Mouse (Mus musculus): ENCODE measurements around the gene Serf2. TPM values are rescaled to one million over a fixed set of nuclear protein-coding genes. Genes with fewer than 3 reads are reported as not detected.

Serf2 gene
- total and polyA plus RNA-seq, 3 experiments, result 340 to 415 (median 369) TPM

DNA sequence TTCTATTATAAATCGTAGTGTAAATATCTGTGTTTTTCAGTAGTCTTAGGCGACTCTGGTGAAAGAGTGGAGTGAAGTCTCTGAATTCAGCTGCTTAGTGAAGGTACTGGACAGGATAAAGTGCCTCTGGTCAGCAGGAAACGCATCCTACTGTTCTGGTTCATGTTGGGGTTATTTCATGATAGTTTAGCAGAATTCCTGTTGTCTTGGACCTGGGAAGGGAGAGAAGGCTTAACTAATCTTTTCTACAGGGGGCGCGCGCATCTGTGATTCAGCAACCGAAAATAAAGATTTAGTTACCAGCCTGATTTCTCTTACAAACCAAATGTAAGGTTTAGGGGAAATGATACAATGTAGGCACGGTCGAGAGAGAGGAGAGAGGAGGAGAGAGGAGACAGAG is 859 bp upstream of the Serf2 start:
- peaks cover 4% of the 10 kb centered on the region for H3K4me1 ChIP-seq (ENCODE audit: control insufficient read depth, insufficient read depth, low read length)
- 8% methylated on average over 9 of the region's 9 CpGs for WGBS
- peak overlapping the region; percentile 66 for H3K4me3 ChIP-seq
- no peaks in the 10 kb centered on the region for H3K27me3 ChIP-seq (ENCODE audit: control insufficient read depth, insufficient read depth, low read length)
- TF ChIP-seq CTCF (IDR thresholded peaks at IDR 0.05), result peak; percentile 61
- no peak for TF ChIP-seq POLR2A (IDR thresholded peaks at IDR 0.05; ENCODE audit: insufficient read depth, low read depth, low read length)
- peaks cover 4% of the 10 kb centered on the region for H3K79me2 ChIP-seq (replicated peaks; ENCODE audit: control insufficient read depth, insufficient read depth, low read length)
- peak; percentile 41 to 47 for DNase-seq
- peak overlapping the region; percentile 99 for H3K27ac ChIP-seq
- H3K36me3 ChIP-seq (ENCODE audit: control insufficient read depth, insufficient read depth, low read length), result peaks cover 18% of the 10 kb centered on the region
- peak overlapping the region; percentile 75 for H3K9ac ChIP-seq (ENCODE audit: low read depth, low read length)
- intact Hi-C loops (cut with DNase I), result loop anchor here (2.0 kb wide), 1 partner anchor 35 kb away; the partner anchor contains the start of genes Catsper2 and Pdia3

DNA sequence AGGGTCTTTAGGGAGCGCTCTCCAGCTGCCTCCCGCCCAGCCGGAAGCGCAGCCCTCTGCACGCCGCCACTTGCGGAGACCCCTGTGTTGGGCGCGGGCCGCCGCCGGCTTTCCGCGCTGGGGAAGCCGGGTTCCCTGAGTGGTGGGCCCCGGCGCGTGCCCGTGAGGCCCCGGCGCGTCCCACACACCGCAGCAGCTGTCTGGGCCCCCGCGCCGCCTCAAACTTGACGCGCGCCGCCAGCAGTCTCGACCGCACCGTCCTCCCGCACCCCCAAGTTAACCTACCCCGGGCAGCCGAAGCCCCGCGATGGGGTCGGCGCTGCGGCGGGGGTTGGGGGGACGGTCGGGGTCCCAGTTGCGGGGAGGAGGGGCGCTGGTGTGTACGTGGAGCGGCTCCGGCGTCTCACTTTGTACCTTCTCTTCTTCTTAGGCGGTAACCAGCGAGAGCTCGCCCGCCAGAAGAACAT is 583 bp downstream of the Serf2 start:
- Histone ChIP-seq H3K79me2 (replicated peaks; ENCODE audit: control insufficient read depth, insufficient read depth, low read length) (peaks cover 4% of the 10 kb centered on the region), H3K36me3 (ENCODE audit: control insufficient read depth, insufficient read depth, low read length) (peaks cover 21% of the 10 kb centered on the region), H3K27me3 (ENCODE audit: control insufficient read depth, insufficient read depth, low read length) (no peaks in the 10 kb centered on the region), H3K4me1 (ENCODE audit: control insufficient read depth, insufficient read depth, low read length) (peaks cover 6% of the 10 kb centered on the region), H3K27ac (peak overlapping the region; percentile 99), H3K9ac (ENCODE audit: low read depth, low read length) (peak overlapping the region; percentile 97), H3K4me3 (peak overlapping the region; percentile 100)
- whole genome bisulfite sequencing, result under 1% methylated on average over 54 of the region's 54 CpGs
- TF ChIP-seq EP300 (IDR thresholded peaks at IDR 0.05; ENCODE audit: insufficient read depth, low read depth, low read length) (no peak), POLR2A (IDR thresholded peaks at IDR 0.05; ENCODE audit: insufficient read depth, low read depth, low read length) (no peak)
- no peak for DNase-seq
- intact Hi-C loops (cut with DNase I), result loop anchor here (2.0 kb wide), 1 partner anchor 37 kb away; the partner anchor contains the start of genes Catsper2 and Pdia3

DNA sequence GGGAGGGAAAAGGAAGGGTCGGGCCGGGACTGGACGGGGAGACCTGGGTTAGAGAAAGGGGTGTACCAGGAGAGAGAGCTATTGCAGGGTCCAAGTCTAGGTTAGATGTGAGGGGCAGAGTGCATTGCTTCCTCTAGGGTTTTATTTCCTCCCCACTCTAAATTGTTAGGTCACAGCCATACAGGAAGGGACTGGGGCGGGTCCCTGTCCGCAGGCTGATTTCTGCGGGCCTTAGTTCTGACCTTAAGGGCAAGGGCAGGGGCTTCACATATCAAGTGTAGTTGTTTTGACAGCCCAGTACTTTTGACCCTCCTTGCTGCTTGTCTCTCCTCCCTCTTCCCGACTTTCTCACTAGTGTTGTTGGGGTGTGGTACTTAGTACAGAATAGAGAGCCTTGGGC is 1.1 kb downstream of the Serf2 start:
- Histone ChIP-seq H3K4me3 (peak overlapping the region; percentile 100), H3K36me3 (ENCODE audit: control insufficient read depth, insufficient read depth, low read length) (peaks cover 21% of the 10 kb centered on the region), H3K79me2 (replicated peaks; ENCODE audit: control insufficient read depth, insufficient read depth, low read length) (peaks cover 4% of the 10 kb centered on the region), H3K27me3 (ENCODE audit: control insufficient read depth, insufficient read depth, low read length) (no peaks in the 10 kb centered on the region), H3K27ac (peak overlapping the region; percentile 99), H3K9ac (ENCODE audit: low read depth, low read length) (peak overlapping the region; percentile 97), H3K4me1 (ENCODE audit: control insufficient read depth, insufficient read depth, low read length) (peaks cover 6% of the 10 kb centered on the region)
- TF ChIP-seq CTCF (IDR thresholded peaks at IDR 0.05) (peak; percentile 34), POLR2A (IDR thresholded peaks at IDR 0.05; ENCODE audit: insufficient read depth, low read depth, low read length) (no peak), EP300 (IDR thresholded peaks at IDR 0.05; ENCODE audit: insufficient read depth, low read depth, low read length) (no peak)
- peak in 1 of 2 experiments; percentile 46 for DNase-seq
- intact Hi-C loops (cut with DNase I), result no loop called here
- 0% methylated on average over 7 of the region's 7 CpGs for WGBS

DNA sequence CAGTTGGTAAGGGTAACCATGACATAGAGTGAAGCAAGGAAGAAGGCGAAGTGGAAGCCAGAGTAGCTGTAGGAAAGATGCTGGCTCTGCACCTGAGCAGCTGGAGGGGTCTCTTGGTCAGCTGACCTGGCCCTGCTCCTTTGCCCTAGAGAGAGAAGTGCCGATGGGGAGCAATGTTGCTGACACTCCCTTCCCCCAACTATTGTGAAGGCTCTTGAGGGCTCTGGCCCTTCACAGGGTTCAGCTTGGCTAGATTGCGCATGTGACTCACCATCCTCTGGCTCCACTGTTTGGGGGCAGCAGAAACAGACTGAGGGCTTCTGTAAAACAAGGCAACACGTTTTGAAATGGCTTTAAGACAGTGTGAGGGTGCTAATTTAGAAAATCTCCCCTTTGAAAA is 3.4 kb downstream of the Serf2 start:
- Histone ChIP-seq H3K36me3 (ENCODE audit: control insufficient read depth, insufficient read depth, low read length) (peaks cover 21% of the 10 kb centered on the region), H3K9ac (ENCODE audit: low read depth, low read length) (no peak overlapping the region), H3K27ac (peak overlapping the region; percentile 60; the same call in 1 of the 2 replicates), H3K4me3 (no peak overlapping the region), H3K27me3 (ENCODE audit: control insufficient read depth, insufficient read depth, low read length) (no peaks in the 10 kb centered on the region), H3K4me1 (ENCODE audit: control insufficient read depth, insufficient read depth, low read length) (peaks cover 6% of the 10 kb centered on the region), H3K79me2 (replicated peaks; ENCODE audit: control insufficient read depth, insufficient read depth, low read length) (peaks cover 4% of the 10 kb centered on the region)
- 42% methylated on average over 4 of the region's 4 CpGs for WGBS
- intact Hi-C loops (cut with DNase I), result no loop called here
- DNase-seq, result no peak
- TF ChIP-seq CTCF (IDR thresholded peaks at IDR 0.05), result no peak
- TF ChIP-seq EP300 (IDR thresholded peaks at IDR 0.05; ENCODE audit: insufficient read depth, low read depth, low read length), result no peak
- TF ChIP-seq POLR2A (IDR thresholded peaks at IDR 0.05; ENCODE audit: insufficient read depth, low read depth, low read length), result no peak

DNA sequence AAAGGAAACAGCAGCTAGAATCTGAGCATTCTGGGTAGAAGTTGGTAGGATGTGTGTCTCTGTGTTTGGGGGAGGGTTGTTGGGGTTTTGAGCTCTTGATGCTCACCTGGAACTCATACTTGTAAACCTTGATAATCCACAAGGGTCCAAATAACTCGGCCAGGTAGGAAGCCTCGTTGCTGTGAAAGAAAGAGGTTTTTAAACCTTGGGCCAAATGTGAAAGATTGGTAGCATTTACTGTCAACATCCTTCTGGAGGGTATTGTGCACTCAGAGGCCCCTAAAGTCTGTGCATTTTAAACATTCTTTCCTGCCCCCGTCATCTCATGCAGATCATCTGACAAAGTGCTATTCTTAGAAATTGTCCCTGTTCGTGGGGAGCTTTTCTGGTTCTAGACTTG is 4.0 kb downstream of the Serf2 start, which contains the start of gene Hypk:
Hypk (plus strand) TSS at position 301 of the 400 bp plus-strand sequence.
- no peaks in the 10 kb centered on the region for H3K27me3 ChIP-seq (ENCODE audit: control insufficient read depth, insufficient read depth, low read length)
- peaks cover 6% of the 10 kb centered on the region for H3K4me1 ChIP-seq (ENCODE audit: control insufficient read depth, insufficient read depth, low read length)
- WGBS, result 31% methylated on average over 4 of the region's 4 CpGs
- peaks cover 26% of the 10 kb centered on the region for H3K36me3 ChIP-seq (ENCODE audit: control insufficient read depth, insufficient read depth, low read length)
- peak within 1 kb of the TSS; percentile 60 for H3K27ac ChIP-seq
- TF ChIP-seq CTCF (IDR thresholded peaks at IDR 0.05), result no peak
- TF ChIP-seq POLR2A (IDR thresholded peaks at IDR 0.05; ENCODE audit: insufficient read depth, low read depth, low read length), result no peak
- TF ChIP-seq EP300 (IDR thresholded peaks at IDR 0.05; ENCODE audit: insufficient read depth, low read depth, low read length), result no peak
- no peak for DNase-seq
- H3K79me2 ChIP-seq (replicated peaks; ENCODE audit: control insufficient read depth, insufficient read depth, low read length), result peaks cover 4% of the 10 kb centered on the region
- intact Hi-C loops (cut with DNase I), result no loop called here
- no peak within 1 kb of the TSS for H3K4me3 ChIP-seq
- no peak within 1 kb of the TSS for H3K9ac ChIP-seq (ENCODE audit: low read depth, low read length)

DNA sequence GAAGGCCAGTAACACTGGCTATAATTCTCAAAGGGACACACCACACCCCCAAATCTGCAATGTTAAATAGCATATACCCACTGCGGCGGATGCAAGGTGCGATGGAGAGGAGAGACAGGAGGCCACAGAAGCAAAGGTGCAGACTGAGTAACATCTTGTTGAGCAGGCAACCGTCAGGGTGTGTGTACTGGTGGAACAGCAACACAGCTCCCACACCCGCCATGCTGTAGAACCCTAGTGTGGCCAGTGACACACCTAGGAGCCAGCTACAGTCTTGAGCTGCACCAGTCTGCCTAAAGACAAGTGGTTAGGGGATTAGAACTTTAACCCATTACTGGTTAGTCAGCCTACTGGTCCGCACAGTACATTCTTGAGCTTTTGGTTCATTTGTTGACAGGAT is 4.9 kb downstream of the Serf2 start:
- 85% methylated on average over 6 of the region's 6 CpGs for WGBS
- peaks cover 29% of the 10 kb centered on the region for H3K36me3 ChIP-seq (ENCODE audit: control insufficient read depth, insufficient read depth, low read length)
- intact Hi-C loops (cut with DNase I), result no loop called here
- H3K27me3 ChIP-seq (ENCODE audit: control insufficient read depth, insufficient read depth, low read length), result no peaks in the 10 kb centered on the region
- DNase-seq, result no peak
- no peak overlapping the region for H3K9ac ChIP-seq (ENCODE audit: low read depth, low read length)
- TF ChIP-seq EP300 (IDR thresholded peaks at IDR 0.05; ENCODE audit: insufficient read depth, low read depth, low read length) (no peak), POLR2A (IDR thresholded peaks at IDR 0.05; ENCODE audit: insufficient read depth, low read depth, low read length) (0 out of 2 replicates have a peak, but pooled peaks have one; percentile 20)
- no peak overlapping the region for H3K4me3 ChIP-seq
- peaks cover 4% of the 10 kb centered on the region for H3K79me2 ChIP-seq (replicated peaks; ENCODE audit: control insufficient read depth, insufficient read depth, low read length)
- H3K4me1 ChIP-seq (ENCODE audit: control insufficient read depth, insufficient read depth, low read length), result peaks cover 6% of the 10 kb centered on the region
- H3K27ac ChIP-seq, result no peak overlapping the region; the same call in 1 of the 2 replicates
